Mouse (Mus musculus): ENCODE data around the gene Pfkp. TPM values are rescaled to one million over a fixed set of nuclear protein-coding genes. Genes with fewer than 3 reads are reported as not detected.

The Pfkp gene
- polyA plus RNA-seq, 1 experiment from 2014 or later = 40.8 TPM

GRCm38 (mm10) chr13:6664216-6664615 lies 15.6 kb upstream of the Pfkp start:
- Histone ChIP-seq H3K4me3 (replicated peaks; ENCODE audit: low read depth, low read length) (no peak overlapping the region), H3K9me3 (replicated peaks; ENCODE audit: low read length) (no peaks in the 10 kb centered on the region), H3K27ac (no peak overlapping the region), H3K9ac (ENCODE audit: low read depth, low read length) (no peak overlapping the region), H3K27me3 (ENCODE audit: insufficient read depth, low read length) (no peaks in the 10 kb centered on the region), H3K4me1 (replicated peaks; ENCODE audit: insufficient read depth, low read length) (no peaks in the 10 kb centered on the region), H3K36me3 (ENCODE audit: insufficient read depth, low read length) (no peaks in the 10 kb centered on the region), H3K4me2 (ENCODE audit: low read length) (no peak overlapping the region)
- DNase-seq (ENCODE audit: low spot score) (no peak), ATAC-seq (replicated peaks; ENCODE audit: low FRiP score, low read depth) (no peak)
- TF ChIP-seq CTCF (IDR thresholded peaks at IDR 0.05; ENCODE audit: low read depth) = no peak
- 62% methylated on average over 5 of the region's 5 CpGs for WGBS

GRCm38 (mm10) chr13:6659314-6659713 lies 10.7 kb upstream of the Pfkp start:
- WGBS = 79% methylated on average over 6 of the region's 6 CpGs
- DNase-seq (ENCODE audit: low spot score) (no peak), ATAC-seq (replicated peaks; ENCODE audit: low FRiP score, low read depth) (no peak)
- H3K36me3 ChIP-seq (ENCODE audit: insufficient read depth, low read length) = no peaks in the 10 kb centered on the region
- no peak overlapping the region for H3K9ac ChIP-seq (ENCODE audit: low read depth, low read length)
- H3K27ac ChIP-seq = no peak overlapping the region
- no peak for TF ChIP-seq CTCF (IDR thresholded peaks at IDR 0.05; ENCODE audit: low read depth)
- H3K9me3 ChIP-seq (replicated peaks; ENCODE audit: low read length) = no peaks in the 10 kb centered on the region
- no peaks in the 10 kb centered on the region for H3K4me1 ChIP-seq (replicated peaks; ENCODE audit: insufficient read depth, low read length)
- H3K27me3 ChIP-seq (ENCODE audit: insufficient read depth, low read length) = no peaks in the 10 kb centered on the region
- no peak overlapping the region for H3K4me3 ChIP-seq (replicated peaks; ENCODE audit: low read depth, low read length)
- no peak overlapping the region for H3K4me2 ChIP-seq (ENCODE audit: low read length)

GRCm38 (mm10) chr13:6657300-6657699 lies 8.7 kb upstream of the Pfkp start:
- Histone ChIP-seq H3K9ac (ENCODE audit: low read depth, low read length) (no peak overlapping the region), H3K27ac (no peak overlapping the region)
- DNase-seq (ENCODE audit: low spot score) = no peak

GRCm38 (mm10) chr13:6649542-6649941 lies 965 bp upstream of the Pfkp start:
- no peak overlapping the region for H3K9ac ChIP-seq (ENCODE audit: low read depth, low read length)
- WGBS = 79% methylated on average over 3 of the region's 3 CpGs
- no peak overlapping the region for H3K27ac ChIP-seq
- ATAC-seq (replicated peaks; ENCODE audit: low FRiP score, low read depth) (no peak), DNase-seq (ENCODE audit: low spot score) (no peak)
- H3K4me3 ChIP-seq (replicated peaks; ENCODE audit: low read depth, low read length) = no peak overlapping the region
- 0 out of 2 replicates have a peak, but pooled peaks cover 9% of the 10 kb centered on the region for H3K4me1 ChIP-seq (replicated peaks; ENCODE audit: insufficient read depth, low read length)
- H3K36me3 ChIP-seq (ENCODE audit: insufficient read depth, low read length) = no peaks in the 10 kb centered on the region
- H3K9me3 ChIP-seq (replicated peaks; ENCODE audit: low read length) = no peaks in the 10 kb centered on the region
- TF ChIP-seq CTCF (IDR thresholded peaks at IDR 0.05; ENCODE audit: low read depth) = 0 out of 2 replicates have a peak, but pooled peaks have one; percentile 11
- no peaks in the 10 kb centered on the region for H3K27me3 ChIP-seq (ENCODE audit: insufficient read depth, low read length)
- H3K4me2 ChIP-seq (ENCODE audit: low read length) = no peak overlapping the region

More at GRCm38 (mm10) chr13:6657300-6657699, 8.7 kb upstream of the Pfkp start:
- no peaks in the 10 kb centered on the region for H3K27me3 ChIP-seq (ENCODE audit: insufficient read depth, low read length)
- 82% methylated on average over 2 of the region's 2 CpGs for WGBS
- H3K4me2 ChIP-seq (ENCODE audit: low read length) = no peak overlapping the region
- TF ChIP-seq CTCF (IDR thresholded peaks at IDR 0.05; ENCODE audit: low read depth) = no peak
- H3K4me1 ChIP-seq (replicated peaks; ENCODE audit: insufficient read depth, low read length) = no peaks in the 10 kb centered on the region
- no peak overlapping the region for H3K4me3 ChIP-seq (replicated peaks; ENCODE audit: low read depth, low read length)
- H3K9me3 ChIP-seq (replicated peaks; ENCODE audit: low read length) = no peaks in the 10 kb centered on the region
- H3K36me3 ChIP-seq (ENCODE audit: insufficient read depth, low read length) = no peaks in the 10 kb centered on the region
- no peak for ATAC-seq (replicated peaks; ENCODE audit: low FRiP score, low read depth)

DNA sequence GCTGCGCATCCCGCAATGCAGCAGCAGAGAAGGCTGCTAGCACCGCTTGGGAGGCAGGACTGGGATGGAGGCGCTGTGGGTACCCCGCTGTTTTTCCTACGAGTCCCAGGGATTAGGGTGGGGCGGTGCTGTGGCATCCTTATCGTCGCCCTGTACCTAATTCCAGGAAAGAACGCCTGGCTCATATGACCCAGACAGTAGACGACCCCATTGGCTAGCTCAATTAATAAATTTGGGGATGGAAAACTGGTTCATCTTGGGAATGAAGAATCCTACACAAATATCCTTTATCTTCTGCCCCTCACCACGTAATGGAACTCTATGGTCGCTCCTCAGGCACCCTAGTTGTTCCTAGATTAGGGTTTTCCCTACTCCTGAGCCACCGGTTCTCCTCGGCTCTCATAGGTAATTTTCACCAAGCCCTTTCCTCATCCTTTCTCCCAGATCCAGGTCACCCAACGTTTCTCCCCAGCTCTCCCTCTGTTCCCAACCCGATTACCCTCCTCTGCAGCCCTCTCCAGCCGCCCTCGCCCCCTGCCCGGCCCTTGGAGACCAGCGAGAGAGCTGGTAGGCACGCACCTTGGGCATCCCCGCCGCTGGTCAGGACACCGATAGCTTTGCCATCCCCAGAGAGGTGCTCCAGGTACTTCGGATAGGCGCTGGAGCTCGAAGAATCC lies 447 bp downstream of the Pfkp start:
- Histone ChIP-seq H3K4me1 (replicated peaks; ENCODE audit: insufficient read depth, low read length) (0 out of 2 replicates have a peak, but pooled peaks cover 9% of the 10 kb centered on the region), H3K9me3 (replicated peaks; ENCODE audit: low read length) (no peaks in the 10 kb centered on the region), H3K9ac (ENCODE audit: low read depth, low read length) (peak overlapping the region; percentile 73), H3K27me3 (ENCODE audit: insufficient read depth, low read length) (no peaks in the 10 kb centered on the region), H3K4me2 (ENCODE audit: low read length) (peak overlapping the region; percentile 100), H3K27ac (peak overlapping the region; percentile 51; the same call in 1 of the 2 replicates), H3K36me3 (ENCODE audit: insufficient read depth, low read length) (no peaks in the 10 kb centered on the region), H3K4me3 (replicated peaks; ENCODE audit: low read depth, low read length) (peak overlapping the region; percentile 63)
- ATAC-seq (replicated peaks; ENCODE audit: low FRiP score, low read depth) (peak; percentile 41), DNase-seq (ENCODE audit: low spot score) (no peak)
- under 1% methylated on average over 28 of the region's 28 CpGs for WGBS
- TF ChIP-seq CTCF (IDR thresholded peaks at IDR 0.05; ENCODE audit: low read depth) = no peak

DNA sequence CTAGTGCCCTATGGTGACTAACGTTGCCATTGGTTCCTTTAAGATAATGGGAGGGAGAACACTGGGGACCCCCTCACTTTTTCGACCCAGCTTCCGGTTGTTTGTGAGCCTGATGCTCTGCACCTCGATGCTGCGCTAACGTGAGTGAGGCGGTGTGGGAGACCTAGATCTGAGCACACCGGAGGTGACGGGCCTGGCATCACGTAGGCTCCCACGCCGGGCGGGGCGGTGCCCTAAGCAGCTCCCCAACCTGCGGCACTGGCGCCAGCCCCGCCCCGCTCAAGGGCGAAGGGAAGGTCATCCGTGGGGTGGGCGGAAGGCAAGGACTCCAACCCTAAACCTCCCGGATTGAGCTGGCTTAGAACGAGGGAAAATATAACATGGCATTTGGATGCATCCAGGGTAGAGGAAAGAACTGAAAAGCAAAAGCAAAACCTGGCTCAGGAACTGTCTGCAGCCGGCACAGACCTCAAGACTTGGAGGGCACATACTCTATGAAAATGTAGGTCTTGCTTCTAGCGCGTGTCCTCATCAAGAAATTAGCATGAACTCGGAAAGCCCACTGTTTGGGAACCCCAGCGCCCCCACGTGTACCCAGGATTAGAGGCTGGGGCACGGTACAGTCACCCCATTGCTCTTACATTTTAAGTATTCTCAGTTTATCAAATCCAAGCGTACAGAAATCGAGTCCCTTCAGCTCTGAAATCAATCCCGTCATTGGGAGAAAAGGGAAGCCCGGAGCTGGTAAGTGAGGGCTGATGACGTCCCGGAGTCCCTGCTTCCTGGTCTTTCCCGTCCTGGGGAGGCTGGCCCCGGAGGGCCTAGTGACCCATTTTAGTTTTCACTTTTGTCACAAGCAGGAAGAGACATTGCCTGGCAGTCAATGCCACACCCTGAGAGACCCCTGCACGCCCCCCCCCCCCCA lies 1.2 kb downstream of the Pfkp start:
- DNase-seq (ENCODE audit: low spot score) (no peak), ATAC-seq (replicated peaks; ENCODE audit: low FRiP score, low read depth) (peak; percentile 67)
- H3K4me2 ChIP-seq (ENCODE audit: low read length) = peak overlapping the region; percentile 100
- WGBS = under 1% methylated on average over 39 of the region's 39 CpGs
- no peak for TF ChIP-seq CTCF (IDR thresholded peaks at IDR 0.05; ENCODE audit: low read depth)
- H3K4me1 ChIP-seq (replicated peaks; ENCODE audit: insufficient read depth, low read length) = 0 out of 2 replicates have a peak, but pooled peaks cover 9% of the 10 kb centered on the region
- H3K4me3 ChIP-seq (replicated peaks; ENCODE audit: low read depth, low read length) = peak overlapping the region; percentile 63
- H3K27me3 ChIP-seq (ENCODE audit: insufficient read depth, low read length) = no peaks in the 10 kb centered on the region
- H3K9me3 ChIP-seq (replicated peaks; ENCODE audit: low read length) = no peaks in the 10 kb centered on the region
- peak overlapping the region; percentile 73 for H3K9ac ChIP-seq (ENCODE audit: low read depth, low read length)
- H3K27ac ChIP-seq = peak overlapping the region; percentile 51; the same call in 1 of the 2 replicates
- H3K36me3 ChIP-seq (ENCODE audit: insufficient read depth, low read length) = no peaks in the 10 kb centered on the region
